Mouse (Mus musculus) thymus, adult 2 months (tissue): ENCODE measurements at regions not wholly inside any gene's neighbourhood (a gene's known extent, or its start where the extent isn't known, plus 50 kb on each side); places are given as distances from the start of the nearest gene placed in this dataset.

Source experiments
- CTCF ChIP-seq: fragments of 200-500 bp; IDR thresholded peaks from 2 replicates; pipeline ENCODE4 v1.5.1; 2012; ENCODE audit warnings: mild to moderate bottlenecking, control low read depth, low read length, moderate library complexity, borderline replicate concordance; ENCODE audit not compliant: control insufficient read depth, poor library complexity, insufficient read depth; ENCODE audit errors: extremely low read depth
- POLR2A ChIP-seq: fragments of 200-500 bp; IDR thresholded peaks from 2 replicates; pipeline ENCODE4 v1.6.1; 2012; ENCODE audit warnings: mild to moderate bottlenecking, low read length, control low read depth, moderate library complexity; ENCODE audit not compliant: control insufficient read depth, poor library complexity, insufficient read depth; ENCODE audit errors: extremely low read depth

DNA sequence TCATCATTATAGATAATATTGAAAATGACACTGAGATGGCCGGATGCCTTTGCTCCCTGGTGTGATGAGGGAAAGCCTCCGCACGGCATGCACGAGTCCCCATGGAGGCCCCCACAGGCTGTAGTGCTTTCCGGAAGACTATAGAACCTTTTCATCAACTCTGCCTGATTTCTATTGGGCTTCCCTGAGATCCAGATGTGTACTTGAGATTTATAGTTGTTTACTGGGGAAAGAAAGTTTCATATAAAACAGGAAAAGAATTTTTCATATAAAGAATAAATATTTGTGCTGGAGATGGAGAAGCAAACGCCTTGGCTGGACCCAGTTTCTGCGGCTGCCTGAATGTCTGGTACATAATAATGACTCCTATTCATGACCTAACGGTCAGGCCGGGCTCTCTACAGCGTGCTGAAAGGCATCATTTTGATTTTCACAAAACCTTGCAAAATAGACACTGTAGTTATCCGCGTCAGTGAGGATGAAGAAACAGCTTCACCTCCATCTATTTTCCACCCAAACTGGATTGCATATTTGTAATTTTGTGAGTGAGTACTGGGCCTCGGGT, 113.7 kb upstream of the Rasgrp1 start:
- no peak for TF ChIP-seq CTCF
- no peak for TF ChIP-seq POLR2A
